Mouse (Mus musculus) testis, adult 2 months (tissue): Measurements from ENCODE around the gene Lrp1.

Source experiments
- CTCF ChIP-seq: fragments of 200-500 bp; IDR thresholded peaks from 2 replicates; pipeline ENCODE4 v1.5.1; 2012; ENCODE audit warnings: low read depth, mild to moderate bottlenecking, inconsistent platforms, low read length, moderate library complexity; ENCODE audit not compliant: control insufficient read depth, insufficient read depth, insufficient replicate concordance
- POLR2A ChIP-seq: fragments of 200-500 bp; IDR thresholded peaks from 2 replicates; pipeline ENCODE4 v1.6.1; 2012; ENCODE audit warnings: low read depth, mild to moderate bottlenecking, inconsistent platforms, low read length, moderate library complexity; ENCODE audit not compliant: control insufficient read depth

DNA sequence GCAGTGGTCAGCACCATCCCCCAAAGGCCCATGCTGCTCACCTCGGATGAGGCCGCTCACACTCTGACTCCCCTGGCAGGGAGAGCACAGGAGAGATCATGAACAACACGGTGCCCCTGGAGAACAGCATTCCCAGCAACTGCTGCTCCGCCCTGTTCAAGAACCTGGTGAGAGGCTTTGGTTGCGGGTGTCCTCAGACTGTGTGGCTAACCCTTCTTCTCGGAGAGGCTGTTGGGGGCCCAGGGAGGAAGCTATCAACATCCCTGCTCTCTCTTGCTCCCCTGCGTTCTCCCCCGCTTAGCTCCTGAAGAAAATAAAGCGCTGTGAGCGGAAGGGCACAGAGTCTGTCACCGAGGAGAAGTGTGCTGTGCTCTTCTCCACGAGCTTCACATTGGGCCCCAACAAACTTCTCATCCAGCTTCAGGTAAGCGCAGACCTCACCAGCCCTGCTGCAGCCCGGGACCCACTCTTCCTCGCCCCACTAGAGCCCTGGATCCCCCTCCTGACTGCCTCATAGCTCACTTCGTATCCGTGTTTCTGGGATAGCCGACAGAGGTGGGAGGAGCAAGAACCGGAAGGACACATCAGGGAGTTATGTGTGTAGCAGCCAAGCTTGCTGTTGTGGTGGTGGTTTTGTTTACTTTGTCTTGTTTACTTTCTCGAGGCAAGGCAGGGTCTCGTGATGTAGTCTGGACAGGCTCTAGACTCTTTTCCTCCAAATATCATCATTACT is 32.1 kb upstream of the Lrp1 start:
- TF ChIP-seq POLR2A (no peak), CTCF (no peak)
